Mouse (Mus musculus) bone marrow, adult 2 months (tissue): Measurements from ENCODE around the gene Efna5.

Experiments
- CTCF ChIP-seq: fragments of 200-500 bp; IDR thresholded peaks from 2 replicates; pipeline ENCODE4 v1.5.1; 2011; ENCODE audit warnings: low read length, control low read depth; ENCODE audit not compliant: control insufficient read depth, insufficient read depth
- POLR2A ChIP-seq: fragments of 200-500 bp; IDR thresholded peaks from 2 replicates; pipeline ENCODE4 v1.6.1; 2011; ENCODE audit warnings: low read depth, mild to moderate bottlenecking, control low read depth, low read length, borderline replicate concordance; ENCODE audit not compliant: control insufficient read depth

DNA sequence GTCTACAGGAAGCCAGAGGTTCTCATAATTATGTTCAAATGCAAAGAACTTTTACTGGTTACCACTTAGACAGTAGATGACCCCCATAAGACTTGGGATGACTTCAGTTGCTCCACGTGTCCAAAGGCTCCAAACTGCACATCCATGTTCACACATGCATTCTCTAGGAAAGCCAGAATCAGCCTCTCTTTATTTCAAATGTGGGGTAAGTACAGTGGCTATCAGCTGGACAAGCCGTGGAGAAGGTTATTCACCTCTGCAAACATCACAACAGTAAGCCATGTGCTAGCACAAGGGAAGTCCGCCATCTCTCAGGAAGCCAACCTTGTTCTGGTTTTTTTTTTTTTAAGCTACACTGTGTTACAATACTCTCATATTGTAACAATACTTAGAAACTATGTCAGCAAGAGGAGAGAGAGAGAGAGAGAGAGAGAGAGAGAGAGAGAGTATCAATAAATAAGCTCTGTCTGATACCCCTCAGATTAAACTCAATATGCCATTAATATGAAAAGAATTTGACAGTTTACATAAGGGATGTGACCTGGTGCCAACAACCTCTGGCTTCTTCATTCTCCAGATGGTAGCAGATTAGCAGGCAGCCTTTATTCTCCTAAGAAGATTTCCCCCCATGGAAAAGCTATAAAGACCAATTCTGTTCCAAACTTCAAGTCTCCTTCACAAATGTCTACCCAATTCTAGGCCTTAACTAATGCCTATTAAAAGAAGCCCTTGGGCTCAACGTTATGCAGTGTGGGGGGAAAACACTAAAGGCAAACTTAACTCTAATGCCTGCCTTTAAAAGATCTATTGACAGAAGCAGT, 95.1 kb downstream of the Efna5 start:
- TF ChIP-seq CTCF (no peak), POLR2A (no peak)
